Mouse (Mus musculus) embryonic facial prominence, embryonic 12.5 days (tissue): ENCODE measurements around the gene Tmem63b. TPM values are rescaled to one million over a fixed set of nuclear protein-coding genes. Genes with fewer than 3 reads are reported as not detected.

Source experiments
- ATAC-seq: fragments of 200-750 bp; cut with Nextera tagmentation; 2 replicates; pipeline ENCODE4 v1.8.0; 2017; ENCODE audit not compliant: insufficient number of reproducible peaks, insufficient read depth, low FRiP score, low TSS enrichment
- H3K27ac ChIP-seq: fragments of 300-500 bp; sonication (generic); 2 replicates; pipeline ENCODE4 v1.5.1; 2016; ENCODE audit warnings: mild to moderate bottlenecking
- H3K27me3 ChIP-seq: fragments of 300-500 bp; sonication (generic); 2 replicates; pipeline ENCODE4 v1.6.1; 2016; ENCODE audit warnings: mild to moderate bottlenecking, moderate library complexity
- H3K36me3 ChIP-seq: fragments of 300-500 bp; sonication (generic); 2 replicates; pipeline ENCODE4 v1.6.1; 2016; ENCODE audit warnings: mild to moderate bottlenecking
- H3K4me1 ChIP-seq: fragments of 300-500 bp; sonication (generic); 2 replicates; pipeline ENCODE4 v1.6.1; 2016
- H3K4me2 ChIP-seq: fragments of 300-500 bp; sonication (generic); replicated peaks from 2 replicates; pipeline ENCODE4 v1.6.1; 2016; ENCODE audit warnings: mild to moderate bottlenecking, moderate library complexity
- H3K4me3 ChIP-seq: fragments of 300-500 bp; sonication (generic); 2 replicates; pipeline ENCODE4 v1.5.1; 2016; ENCODE audit warnings: mild to moderate bottlenecking
- H3K9ac ChIP-seq: fragments of 300-500 bp; sonication (generic); 2 replicates; pipeline ENCODE4 v1.6.1; 2016; ENCODE audit warnings: mild to moderate bottlenecking, moderate library complexity
- H3K9me3 ChIP-seq: fragments of 300-500 bp; sonication (generic); 2 replicates; pipeline ENCODE4 v1.6.1; 2016; ENCODE audit warnings: mild to moderate bottlenecking, moderate library complexity
- WGBS: fragments of 180-500 bp; shearing (Covaris S2); methylation state at CpG from one replicate; pipeline ENCODE4 v1.1.7; 2016; 5-methylcytosine and 5-hydroxymethylcytosine counted together
- polyA plus RNA-seq: library from polyadenylated mRNA; unstranded; fragments of >200 nt; fragmentation: Nextera tagmentation; extraction: Ambion mirVana; gene quantifications from 2 replicates; pipeline ENCODE4 v1.2.1, GENCODE M21; 2016

The Tmem63b gene
- 43.1 and 45.4 TPM in 2 replicates for polyA plus RNA-seq

DNA sequence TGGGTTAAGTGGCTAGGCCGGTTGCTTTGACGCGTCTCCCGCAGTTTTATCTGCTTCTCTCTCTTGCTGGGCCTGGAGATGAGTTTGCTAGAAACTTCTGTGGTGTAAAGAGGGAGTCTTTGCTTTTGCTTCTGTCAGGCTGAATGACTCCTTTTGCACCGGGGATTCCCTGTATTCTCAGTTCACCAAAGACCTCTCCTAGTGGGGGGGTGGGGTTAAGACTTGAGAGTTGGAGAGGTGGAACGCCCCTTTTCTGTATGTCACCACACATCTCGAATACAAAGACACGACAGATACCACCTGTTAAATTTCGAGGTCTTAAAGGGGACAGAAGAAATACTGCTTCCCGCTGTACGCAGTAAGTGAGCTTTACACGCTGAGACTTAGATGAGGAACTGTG lies at the start of gene Tmem63b:
Gene Tmem63b (minus strand): TSS at position 190 of the 400 bp plus-strand sequence.
- Histone ChIP-seq H3K4me1 (peaks cover 23% of the 10 kb centered on the region), H3K9ac (peak within 1 kb of the TSS; percentile 89), H3K4me2 (peak within 1 kb of the TSS; percentile 74), H3K27me3 (no peaks in the 10 kb centered on the region), H3K4me3 (peak within 1 kb of the TSS; percentile 89), H3K27ac (peak within 1 kb of the TSS; percentile 84), H3K9me3 (no peaks in the 10 kb centered on the region), H3K36me3 (no peaks in the 10 kb centered on the region)
- ATAC-seq: no peak
- WGBS: 8% methylated on average over 12 of the region's 12 CpGs

- peak overlapping the region; percentile 59 for H3K4me2 ChIP-seq
- H3K27me3 ChIP-seq: 0 out of 2 replicates have a peak, but pooled peaks cover 6% of the 10 kb centered on the region
- peaks cover 32% of the 10 kb centered on the region for H3K4me1 ChIP-seq
- WGBS: 5% methylated on average over 10 of the region's 10 CpGs
- H3K9me3 ChIP-seq: no peaks in the 10 kb centered on the region
- ATAC-seq: peak; percentile 31; the same call in 1 of the 2 replicates
- peak overlapping the region; percentile 92 for H3K27ac ChIP-seq
- H3K9ac ChIP-seq: peak overlapping the region; percentile 57
- H3K36me3 ChIP-seq: no peaks in the 10 kb centered on the region
- H3K4me3 ChIP-seq: peak overlapping the region; percentile 38
Observed at GRCm38 (mm10) chr17:45735382-45736310, 48.9 kb upstream of the Tmem63b start.

GRCm38 (mm10) chr17:45734881-45735280 lies 48.2 kb upstream of the Tmem63b start:
- ATAC-seq: no peak
- Histone ChIP-seq H3K9ac (no peak overlapping the region), H3K36me3 (no peaks in the 10 kb centered on the region), H3K9me3 (no peaks in the 10 kb centered on the region), H3K27ac (peak overlapping the region; percentile 37; the same call in 1 of the 2 replicates), H3K27me3 (0 out of 2 replicates have a peak, but pooled peaks cover 6% of the 10 kb centered on the region), H3K4me1 (peaks cover 34% of the 10 kb centered on the region), H3K4me2 (no peak overlapping the region), H3K4me3 (no peak overlapping the region)
- 62% methylated on average over 4 of the region's 4 CpGs for WGBS

DNA sequence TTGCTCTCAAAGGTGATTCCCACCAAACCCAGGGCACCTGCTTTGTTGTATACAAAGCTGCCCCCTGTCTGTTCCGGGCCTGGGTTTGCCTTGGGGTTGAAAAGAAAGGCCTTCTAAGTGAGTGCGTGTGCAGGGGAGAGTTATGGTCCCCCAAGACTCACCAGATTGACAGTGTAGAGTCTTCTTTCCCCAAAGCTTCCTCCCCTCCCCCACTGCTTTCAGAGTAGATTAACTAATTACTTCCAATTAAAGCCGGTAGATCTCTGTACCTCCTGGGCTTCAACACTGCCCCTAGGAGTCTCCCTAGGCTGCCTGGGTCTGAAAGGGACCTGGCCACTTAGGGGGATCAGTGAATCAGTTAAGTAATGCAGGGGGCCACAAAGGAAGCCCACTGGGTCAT lies 47.6 kb upstream of the Tmem63b start:
- H3K4me3 ChIP-seq: peak overlapping the region; percentile 26
- H3K9ac ChIP-seq: 0 out of 2 replicates have a peak overlapping the region, but pooled peaks have one; percentile 55
- H3K9me3 ChIP-seq: no peaks in the 10 kb centered on the region
- peaks cover 35% of the 10 kb centered on the region for H3K4me1 ChIP-seq
- ATAC-seq: no peak
- H3K27me3 ChIP-seq: 0 out of 2 replicates have a peak, but pooled peaks cover 6% of the 10 kb centered on the region
- H3K4me2 ChIP-seq: peak overlapping the region; percentile 79
- 10% methylated on average over 3 of the region's 3 CpGs for WGBS
- H3K27ac ChIP-seq: no peak overlapping the region
- no peaks in the 10 kb centered on the region for H3K36me3 ChIP-seq

DNA sequence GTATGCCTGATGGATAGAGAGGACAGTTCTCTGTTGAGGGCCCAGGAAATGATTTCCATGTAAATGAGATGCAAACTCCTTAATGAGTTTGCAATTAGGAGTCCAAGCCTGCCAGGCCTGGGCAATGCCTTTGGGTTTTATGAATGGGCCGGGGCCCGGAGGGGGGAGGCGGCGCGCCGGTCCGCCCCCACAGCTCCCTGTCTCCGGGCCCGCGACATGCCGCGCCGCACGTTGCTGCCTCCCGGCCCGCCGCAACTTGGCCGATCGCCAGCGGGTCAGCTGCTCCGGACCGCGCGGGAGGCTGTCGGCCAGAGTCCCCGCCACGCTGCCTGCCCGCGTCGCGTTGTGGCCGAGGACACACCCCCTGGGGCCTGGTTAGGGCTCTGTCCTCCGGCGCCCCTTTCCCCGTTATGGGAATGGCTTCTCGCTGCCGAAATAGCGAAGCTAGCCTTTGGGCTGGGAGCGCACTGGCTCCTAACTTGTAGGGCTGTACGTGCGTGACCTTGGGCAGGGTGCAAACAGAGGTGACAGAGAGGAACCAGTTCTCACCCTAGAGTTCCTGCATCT lies 47.1 kb upstream of the Tmem63b start, which contains the start of gene 1600014C23Rik:
Gene 1600014C23Rik (minus strand): TSS at position 110 of the 567 bp plus-strand sequence.
- H3K36me3 ChIP-seq: no peaks in the 10 kb centered on the region
- H3K4me3 ChIP-seq: peak within 1 kb of the TSS; percentile 26
- ATAC-seq: no peak
- H3K4me1 ChIP-seq: peaks cover 35% of the 10 kb centered on the region
- H3K9me3 ChIP-seq: no peaks in the 10 kb centered on the region
- H3K27ac ChIP-seq: no peak within 1 kb of the TSS
- peak within 1 kb of the TSS; percentile 55 for H3K9ac ChIP-seq
- WGBS: under 1% methylated on average over 41 of the region's 41 CpGs
- H3K4me2 ChIP-seq: peak within 1 kb of the TSS; percentile 79
- 0 out of 2 replicates have a peak, but pooled peaks cover 6% of the 10 kb centered on the region for H3K27me3 ChIP-seq

DNA sequence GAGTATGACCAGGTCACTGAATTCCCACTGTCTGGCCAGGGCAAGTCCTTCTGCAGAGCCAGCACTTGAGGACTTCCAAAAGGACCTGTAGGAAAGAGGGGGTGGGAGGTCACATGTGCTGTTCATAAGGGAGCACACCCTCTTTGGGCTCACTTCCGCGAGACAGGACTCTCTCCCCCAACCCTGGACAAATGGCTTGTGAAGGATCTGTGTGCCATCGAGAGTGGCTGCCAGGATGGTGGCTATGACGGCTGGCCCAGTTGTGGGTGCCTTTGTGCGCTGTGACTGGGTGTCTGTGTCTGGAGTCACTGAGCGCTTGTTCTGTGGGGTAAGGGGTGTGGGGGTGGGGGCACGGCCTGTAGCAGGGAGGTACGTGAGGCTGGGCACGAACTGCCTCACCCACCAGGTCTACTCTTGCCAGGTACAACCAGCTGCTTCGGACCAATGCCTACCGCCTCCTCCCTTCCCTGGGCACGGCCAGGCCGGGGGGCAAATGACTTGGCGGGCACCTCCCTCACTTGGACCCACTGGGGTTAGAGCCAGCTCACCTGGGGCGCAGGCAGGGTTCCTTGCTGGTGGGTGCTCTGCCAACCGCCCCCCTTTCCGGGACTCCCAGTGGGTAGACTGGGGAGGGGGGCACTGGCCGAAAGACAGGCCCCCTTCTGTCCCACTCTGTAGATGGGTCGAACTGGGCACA lies 46.5 kb upstream of the Tmem63b start:
- peak overlapping the region; percentile 55 for H3K9ac ChIP-seq
- no peaks in the 10 kb centered on the region for H3K36me3 ChIP-seq
- 62% methylated on average over 19 of the region's 19 CpGs for WGBS
- H3K4me3 ChIP-seq: peak overlapping the region; percentile 26; the same call in 1 of the 2 replicates
- H3K9me3 ChIP-seq: no peaks in the 10 kb centered on the region
- peaks cover 35% of the 10 kb centered on the region for H3K4me1 ChIP-seq
- no peak overlapping the region for H3K27ac ChIP-seq
- ATAC-seq: no peak
- 0 out of 2 replicates have a peak, but pooled peaks cover 6% of the 10 kb centered on the region for H3K27me3 ChIP-seq
- H3K4me2 ChIP-seq: peak overlapping the region; percentile 79

DNA sequence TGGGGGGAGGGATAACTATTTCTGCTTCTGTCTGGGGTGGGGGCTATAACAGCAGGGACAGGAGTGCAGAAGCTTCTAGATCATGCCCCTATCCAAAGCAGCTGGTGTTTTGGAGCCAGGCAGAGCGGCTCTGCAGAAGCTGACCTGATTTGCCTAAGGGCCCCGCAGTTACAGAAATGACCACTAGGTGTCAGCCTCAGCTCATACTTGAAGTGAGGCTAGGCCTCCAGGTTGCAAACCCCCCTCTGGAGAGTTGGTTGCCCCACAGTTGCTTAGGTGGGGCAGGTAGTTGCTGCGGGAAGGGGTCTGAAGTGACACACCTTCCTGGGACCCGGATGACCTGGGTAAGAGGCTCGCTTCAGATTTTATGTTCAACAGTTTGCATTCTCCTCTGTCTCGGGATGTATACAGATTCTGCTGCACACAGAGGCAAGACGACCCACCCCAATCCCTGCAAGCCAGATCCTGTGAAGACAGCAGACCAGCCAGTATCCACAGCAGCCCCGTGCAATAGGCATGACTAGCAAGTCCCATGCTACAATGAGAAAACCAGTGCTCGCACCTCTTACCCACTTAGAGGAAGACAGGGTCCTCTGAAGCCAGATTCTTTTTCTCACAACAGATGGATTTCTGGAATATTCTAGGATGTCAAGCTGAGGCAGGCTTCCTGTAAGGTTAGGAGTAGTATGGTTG lies 44.6 kb upstream of the Tmem63b start:
- H3K4me3 ChIP-seq: no peak overlapping the region
- H3K4me2 ChIP-seq: no peak overlapping the region
- ATAC-seq: no peak
- H3K9me3 ChIP-seq: no peaks in the 10 kb centered on the region
- WGBS: 22% methylated on average over 9 of the region's 9 CpGs
- 0 out of 2 replicates have a peak, but pooled peaks cover 6% of the 10 kb centered on the region for H3K27me3 ChIP-seq
- 0 out of 2 replicates have a peak overlapping the region, but pooled peaks have one; percentile 3 for H3K9ac ChIP-seq
- H3K27ac ChIP-seq: no peak overlapping the region
- peaks cover 30% of the 10 kb centered on the region for H3K4me1 ChIP-seq
- no peaks in the 10 kb centered on the region for H3K36me3 ChIP-seq

DNA sequence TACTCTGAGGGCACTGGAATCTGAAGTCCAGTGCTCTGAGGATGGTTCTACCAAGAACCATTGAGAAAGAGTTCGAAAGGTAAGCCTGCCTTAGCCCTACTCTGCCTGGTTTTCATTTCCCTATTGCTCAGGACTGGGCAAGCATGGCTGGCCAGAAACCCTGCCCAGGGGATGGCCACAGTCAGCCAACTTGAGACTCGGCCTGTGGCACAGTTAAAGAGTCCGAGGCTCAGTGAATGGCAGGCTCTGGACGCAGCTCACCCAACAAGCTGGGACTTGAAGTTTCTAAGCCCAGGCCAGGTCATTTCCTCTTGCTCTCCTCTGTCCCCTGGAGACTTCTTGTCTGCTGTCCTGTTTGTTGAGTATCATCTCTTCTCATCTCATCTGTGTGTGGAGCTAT lies 44.0 kb upstream of the Tmem63b start:
- no peak for ATAC-seq

DNA sequence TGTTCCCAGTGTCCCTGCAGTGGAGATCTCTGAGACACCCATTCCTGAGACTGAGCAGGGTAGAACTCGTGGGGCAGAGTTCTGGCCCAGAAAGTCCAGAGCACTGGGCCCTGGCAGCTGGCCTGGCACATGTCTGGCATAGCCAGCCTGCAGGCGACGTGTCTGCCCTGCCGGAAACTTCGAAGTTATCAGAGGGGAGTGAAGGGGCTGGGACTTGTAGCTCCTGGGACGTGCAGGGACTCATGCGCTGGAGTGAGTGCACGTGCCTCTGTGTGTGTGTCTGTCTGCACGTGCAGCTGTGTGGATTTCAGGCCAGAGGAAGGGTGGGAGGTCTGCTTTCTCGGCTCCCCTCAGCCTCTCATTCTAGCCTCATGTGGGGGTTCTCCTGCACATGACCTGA lies 42.7 kb upstream of the Tmem63b start:
- Histone ChIP-seq H3K4me3 (no peak overlapping the region), H3K27ac (no peak overlapping the region), H3K9ac (no peak overlapping the region), H3K36me3 (no peaks in the 10 kb centered on the region), H3K9me3 (no peaks in the 10 kb centered on the region), H3K27me3 (0 out of 2 replicates have a peak, but pooled peaks cover 6% of the 10 kb centered on the region), H3K4me1 (peaks cover 18% of the 10 kb centered on the region), H3K4me2 (no peak overlapping the region)
- ATAC-seq: no peak
- WGBS: 36% methylated on average over 10 of the region's 10 CpGs

More for the DNA sequence above, 44.0 kb upstream of the Tmem63b start:
- WGBS: 67% methylated on average over 4 of the region's 4 CpGs
- H3K4me3 ChIP-seq: no peak overlapping the region
- no peaks in the 10 kb centered on the region for H3K36me3 ChIP-seq
- H3K4me1 ChIP-seq: peaks cover 25% of the 10 kb centered on the region
- no peak overlapping the region for H3K27ac ChIP-seq
- H3K4me2 ChIP-seq: no peak overlapping the region
- H3K27me3 ChIP-seq: 0 out of 2 replicates have a peak, but pooled peaks cover 6% of the 10 kb centered on the region
- H3K9me3 ChIP-seq: no peaks in the 10 kb centered on the region
- H3K9ac ChIP-seq: 0 out of 2 replicates have a peak overlapping the region, but pooled peaks have one; percentile 3

DNA sequence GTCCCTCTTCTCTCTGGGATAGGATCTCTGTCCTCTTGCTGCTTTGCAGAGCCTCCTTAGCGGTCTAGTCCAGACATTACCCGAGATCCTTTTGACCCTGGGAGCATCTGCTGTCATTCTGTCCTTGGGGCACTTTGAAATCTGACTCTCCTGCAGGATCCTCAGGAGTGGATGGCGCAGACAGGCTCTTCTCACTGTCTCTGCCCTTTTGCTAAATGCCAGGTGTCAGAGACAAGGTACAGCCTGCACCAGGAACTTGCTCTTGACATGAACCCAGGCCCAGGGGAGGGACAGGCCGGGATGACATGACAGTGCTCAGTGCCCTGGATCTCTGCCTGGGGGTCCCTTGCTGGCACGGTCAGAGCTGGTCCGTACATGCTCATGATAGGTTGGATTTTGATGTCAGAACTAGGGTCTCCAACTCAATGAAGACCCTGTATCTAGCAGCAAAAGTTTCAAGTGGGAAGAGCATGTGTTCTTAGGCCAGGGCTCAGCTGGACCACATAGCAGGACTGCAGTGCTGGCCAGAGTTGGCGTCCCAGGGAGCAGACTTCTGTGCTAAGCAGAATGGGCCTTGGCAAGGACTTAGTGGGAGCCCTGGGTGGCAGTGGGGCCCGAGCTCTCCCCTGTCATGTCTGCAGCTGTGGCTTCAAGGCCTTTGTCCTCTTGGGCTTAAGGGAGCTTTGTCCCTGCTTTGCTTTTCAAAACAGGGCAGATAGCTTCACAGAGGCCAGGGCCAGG lies 41.4 kb upstream of the Tmem63b start:
- 48% methylated on average over 8 of the region's 8 CpGs for WGBS
- Histone ChIP-seq H3K27ac (no peak overlapping the region), H3K4me3 (no peak overlapping the region), H3K9ac (no peak overlapping the region), H3K4me1 (0 out of 2 replicates have a peak, but pooled peaks cover 14% of the 10 kb centered on the region), H3K27me3 (0 out of 2 replicates have a peak, but pooled peaks cover 3% of the 10 kb centered on the region), H3K4me2 (no peak overlapping the region), H3K36me3 (no peaks in the 10 kb centered on the region), H3K9me3 (no peaks in the 10 kb centered on the region)
- ATAC-seq: no peak
